Mouse (Mus musculus) megakaryocyte-erythroid progenitor cell, adult 5-6 weeks (primary cell): Measurements from ENCODE around the gene Wnk4. TPM values are rescaled to one million over a fixed set of nuclear protein-coding genes. Genes with fewer than 3 reads are reported as not detected.

Experiments used
- ATAC-seq: replicated peaks from 2 replicates; pipeline ENCODE4 v1.8.0; 2016; ENCODE audit warnings: mild to moderate bottlenecking, inconsistent platforms; ENCODE audit not compliant: severe bottlenecking, poor library complexity, low FRiP score, low TSS enrichment
- total RNA-seq, 2 experiments: library from RNA; stranded (forward) in 1 of 2; stranded (reverse) in 1 of 2; fragments of 200-1000, 215-1000 nt in 1 of 2; fragments of >200 nt in 1 of 2; fragmentation: Nextera tagmentation in 1 of 2; gene quantifications; 2 replicates each; pipeline ENCODE4 v1.2.3; 2014 to 2017

The Wnk4 gene
- 0.25 and 1.4 TPM in 2 replicates for total RNA-seq (2014; fragmentation: Nextera tagmentation)
- 0.05 and 0.30 TPM in 2 replicates for total RNA-seq (2017)

GRCm38 (mm10) chr11:101259948-101260825, at the start of gene Wnk4:
TSS of gene Wnk4 (plus strand) at chr11:101260567.
- peak; percentile 89 for ATAC-seq

DNA sequence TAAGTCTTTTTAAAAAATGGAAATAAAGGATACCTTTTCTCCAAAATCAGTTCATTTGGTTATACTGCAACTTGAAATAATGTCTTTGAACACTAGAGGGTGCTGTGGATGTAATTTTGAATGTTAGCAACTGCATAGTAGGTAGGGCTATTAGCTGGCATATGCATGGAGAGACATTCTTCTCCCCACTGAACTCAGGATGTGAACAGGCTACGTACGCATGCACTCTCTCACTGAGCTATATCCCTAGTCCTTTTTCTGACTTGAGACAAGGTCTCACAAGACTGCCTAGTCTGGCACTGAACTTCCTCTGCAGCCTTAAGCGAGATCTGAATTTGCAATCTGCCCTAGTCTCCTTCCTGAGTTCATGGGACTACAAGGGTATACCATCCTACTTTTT, 48.4 kb upstream of the Wnk4 start:
- peak; percentile 71 for ATAC-seq

DNA sequence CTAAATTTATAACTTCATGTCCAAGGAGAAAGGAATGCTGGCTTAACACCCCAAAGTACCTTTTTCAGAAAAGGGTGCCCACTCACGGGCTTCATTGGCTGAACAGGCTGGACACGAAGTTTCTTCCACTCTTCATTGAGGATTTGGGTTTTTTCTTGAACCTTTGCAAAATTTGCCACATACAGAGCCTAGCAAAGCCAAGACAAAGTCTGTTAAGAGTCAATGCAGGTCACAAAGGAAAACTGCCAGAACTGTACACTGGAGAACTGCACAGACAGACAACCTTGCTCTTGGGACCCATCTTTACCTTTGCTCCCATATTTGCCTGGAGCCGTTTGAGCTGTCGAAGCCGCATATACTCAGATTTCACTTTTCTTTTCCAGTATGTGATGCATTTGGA, 43.4 kb upstream of the Wnk4 start:
- ATAC-seq = no peak

- no peak for ATAC-seq
Observed at GRCm38 (mm10) chr11:101218436-101219055, 41.8 kb upstream of the Wnk4 start.

DNA sequence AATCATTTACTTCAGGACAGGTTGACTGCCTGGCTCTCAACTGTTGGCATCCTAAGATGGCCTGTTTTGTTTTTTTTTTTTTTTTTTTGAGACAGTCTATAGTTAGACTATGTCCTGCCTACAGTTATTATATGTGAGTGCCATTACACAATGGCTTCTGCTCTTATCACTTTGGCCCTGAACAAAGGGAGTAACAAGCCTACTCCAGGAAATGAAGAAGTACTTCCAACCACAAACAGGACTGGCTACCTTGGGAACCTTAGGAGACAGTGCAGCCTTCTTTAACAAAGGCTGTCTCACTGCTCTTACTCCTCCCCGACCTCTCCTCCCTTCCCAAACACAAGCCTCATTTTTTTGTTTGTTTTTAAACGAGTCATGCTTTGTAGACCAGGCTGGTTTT, 39.5 kb upstream of the Wnk4 start:
- ATAC-seq = no peak

- no peak for ATAC-seq
Observed at GRCm38 (mm10) chr11:101221306-101221986, 38.9 kb upstream of the Wnk4 start.

DNA sequence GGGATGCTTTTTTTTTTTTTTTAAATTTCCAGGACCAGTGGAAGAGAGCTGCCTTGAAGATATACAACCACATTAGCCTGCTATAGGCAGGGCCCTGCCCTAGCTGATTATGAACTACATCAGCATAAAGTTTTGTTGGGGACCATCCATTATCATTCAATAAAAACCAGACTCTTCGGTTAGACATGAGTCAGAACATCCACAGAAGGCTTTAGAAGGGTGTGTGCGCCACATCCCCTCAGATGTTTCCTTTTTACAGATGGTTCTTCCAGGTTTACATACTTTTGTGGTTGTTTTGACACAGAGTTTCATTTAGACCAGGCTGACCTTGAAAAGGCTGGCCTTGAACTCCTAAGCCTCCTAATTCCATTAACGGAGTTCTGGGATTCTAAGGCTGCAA, 36.0 kb upstream of the Wnk4 start:
- no peak for ATAC-seq

- ATAC-seq = no peak
Observed at GRCm38 (mm10) chr11:101225331-101226064, 34.9 kb upstream of the Wnk4 start.

DNA sequence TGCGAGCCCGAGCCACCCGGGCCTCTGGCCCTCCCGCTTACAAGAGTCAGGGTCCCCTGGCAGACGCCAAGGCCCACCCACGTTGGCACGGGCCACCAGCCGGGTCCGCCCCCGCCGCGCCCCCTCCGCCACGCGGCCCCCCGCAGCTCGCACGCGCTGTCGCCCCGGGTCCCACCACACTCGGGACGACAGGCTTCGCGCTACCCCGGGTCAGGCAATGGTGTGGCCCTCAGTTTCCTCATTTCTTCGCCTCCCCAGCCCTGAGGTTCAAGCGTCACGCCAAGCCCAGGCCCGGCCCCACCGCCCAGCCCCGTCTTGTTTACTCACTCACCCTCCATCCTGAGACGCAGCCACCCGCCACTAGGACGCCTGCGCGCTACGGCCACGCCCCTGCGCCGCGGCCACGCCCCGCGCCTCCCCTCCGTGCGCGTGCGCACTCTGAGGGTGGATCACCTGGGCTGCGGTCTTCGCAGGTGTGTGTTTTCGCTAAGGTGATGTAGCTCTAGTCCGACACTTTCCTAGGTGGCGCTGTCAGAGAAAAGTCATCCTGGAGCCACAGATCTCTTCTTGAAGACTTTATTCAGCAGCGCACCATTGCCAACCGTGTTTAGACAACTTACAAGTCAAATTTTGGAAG, 34.2 kb upstream of the Wnk4 start, which contains the start of gene Ezh1:
TSS of gene Ezh1 (minus strand) at position 399 of the 637 bp plus-strand sequence.
- ATAC-seq = peak; percentile 90

- no peak for ATAC-seq
Observed at GRCm38 (mm10) chr11:101229361-101229900, 30.9 kb upstream of the Wnk4 start.

- ATAC-seq = no peak
Observed at GRCm38 (mm10) chr11:101230061-101230511, 30.3 kb upstream of the Wnk4 start.

GRCm38 (mm10) chr11:101230526-101230925, 29.8 kb upstream of the Wnk4 start:
- no peak for ATAC-seq

- no peak for ATAC-seq
Observed at GRCm38 (mm10) chr11:101230991-101231871, 29.1 kb upstream of the Wnk4 start.

DNA sequence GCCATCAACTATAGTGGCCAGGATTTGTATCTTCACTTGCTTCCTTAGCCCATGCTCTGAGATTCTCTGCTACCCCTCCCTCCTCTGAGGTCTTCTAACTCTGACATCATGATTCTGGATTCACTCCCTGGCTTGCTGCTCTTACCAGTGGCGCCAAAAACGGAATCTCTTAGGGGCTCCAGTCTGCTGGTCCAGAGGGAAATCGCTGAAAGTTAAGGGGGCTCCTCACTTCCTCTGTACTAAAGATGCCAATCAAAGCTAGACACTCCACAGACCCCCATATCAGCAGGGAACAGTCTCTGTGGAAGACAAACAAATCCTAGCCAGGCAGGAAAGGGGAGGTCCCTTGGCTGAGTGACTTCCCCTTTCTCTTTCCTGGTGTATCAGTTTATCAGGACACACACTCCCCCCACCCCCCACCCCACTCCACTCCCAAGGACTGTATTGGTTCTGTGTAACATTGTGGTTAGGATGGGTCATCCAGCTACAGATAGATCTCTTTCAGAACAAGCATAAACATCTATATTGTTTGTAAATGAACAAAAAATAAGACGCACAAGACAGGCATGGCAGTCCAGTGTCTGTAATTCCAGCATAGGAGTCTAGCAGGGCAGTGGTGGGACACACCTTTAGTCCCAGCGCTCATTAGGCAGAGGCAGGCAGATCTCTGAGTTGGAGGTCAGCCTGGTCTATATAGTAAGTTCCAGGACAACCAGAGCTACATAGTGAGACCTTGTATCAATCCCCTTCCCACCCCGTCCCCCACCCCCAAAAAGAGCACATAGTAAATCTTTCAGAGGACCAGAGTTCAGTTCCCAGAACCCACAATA, 28.1 kb upstream of the Wnk4 start:
- ATAC-seq = 0 out of 2 replicates have a peak, but pooled peaks have one; percentile 14

DNA sequence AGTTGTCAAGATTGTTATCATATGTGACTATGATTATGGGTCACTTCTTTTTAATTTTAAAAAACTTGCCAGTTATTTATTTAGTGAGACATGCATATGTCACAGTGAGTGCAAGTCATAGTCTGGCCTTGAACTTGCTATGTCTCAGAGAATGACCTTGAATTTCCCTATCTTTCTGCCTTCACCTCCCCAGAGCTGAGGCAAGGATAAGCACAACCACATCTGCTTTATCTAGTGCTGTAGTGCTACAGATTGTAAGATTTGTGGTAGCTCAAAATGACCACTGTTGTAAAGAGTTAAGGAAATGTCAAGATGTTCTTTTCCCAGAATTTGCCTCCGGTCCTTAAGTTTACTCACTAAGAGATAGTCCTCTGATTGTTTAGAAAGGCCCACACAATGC, 27.1 kb upstream of the Wnk4 start:
- no peak for ATAC-seq

DNA sequence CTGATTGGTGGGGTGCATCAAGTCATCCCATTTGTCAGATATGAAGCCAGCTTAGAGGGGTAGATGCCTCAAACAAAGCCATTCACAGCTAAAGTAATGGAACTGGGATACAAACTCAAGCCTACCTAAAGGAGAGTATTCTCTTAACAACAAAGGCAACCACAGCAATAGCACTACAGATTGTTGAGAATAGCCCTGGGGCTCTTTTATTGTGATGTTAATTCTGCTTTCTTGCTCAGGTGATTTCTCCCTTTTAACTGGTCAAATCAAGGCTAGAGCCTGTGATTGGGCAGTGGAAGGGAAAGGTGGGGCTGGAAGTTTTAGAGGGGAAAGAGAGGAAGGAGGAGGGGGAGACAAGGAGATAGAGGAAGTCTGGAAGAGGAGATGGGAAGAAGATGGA, 26.2 kb upstream of the Wnk4 start:
- ATAC-seq = no peak

DNA sequence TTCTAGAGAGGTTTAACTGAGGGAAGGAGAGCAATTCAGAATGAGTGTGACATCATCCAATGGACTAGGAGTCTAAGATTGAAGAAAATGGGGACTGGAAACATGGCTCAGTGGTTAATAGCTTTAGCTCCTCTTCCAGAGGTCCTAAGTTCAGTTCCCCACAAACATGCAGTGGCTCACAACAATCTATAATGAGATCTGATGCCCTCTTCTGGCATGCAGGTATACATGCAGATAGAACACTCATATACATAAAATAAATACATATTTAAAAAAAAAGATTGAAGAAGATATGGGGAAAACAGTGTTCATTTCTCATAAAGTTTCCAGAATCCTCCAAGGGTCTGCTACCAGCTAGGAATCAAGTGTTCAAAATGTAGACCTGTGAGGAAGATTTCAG, 24.9 kb upstream of the Wnk4 start:
- ATAC-seq = no peak
